Mouse (Mus musculus): ENCODE measurements around the gene Wwc2.

The Wwc2 gene

DNA sequence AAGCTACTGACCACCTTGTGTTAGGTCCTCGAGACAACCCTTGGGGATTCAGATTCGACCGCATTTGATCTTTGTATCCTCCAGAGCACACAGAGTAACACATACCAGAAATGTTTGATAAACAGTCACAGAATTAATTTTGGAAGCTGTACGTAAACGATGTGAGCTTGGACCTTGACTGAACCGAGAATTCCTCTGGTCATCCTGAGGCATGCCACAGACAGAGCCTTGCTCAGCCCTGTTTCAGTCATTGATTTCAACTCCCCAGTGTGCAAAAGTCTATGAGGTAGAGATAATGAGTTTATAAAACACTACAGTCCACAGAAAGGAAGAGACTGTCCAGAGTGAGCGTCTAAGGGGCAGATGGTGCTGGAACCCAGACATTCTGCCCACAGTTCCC, 51.5 kb downstream of the Wwc2 start:
- DNase-seq, result no peak

DNA sequence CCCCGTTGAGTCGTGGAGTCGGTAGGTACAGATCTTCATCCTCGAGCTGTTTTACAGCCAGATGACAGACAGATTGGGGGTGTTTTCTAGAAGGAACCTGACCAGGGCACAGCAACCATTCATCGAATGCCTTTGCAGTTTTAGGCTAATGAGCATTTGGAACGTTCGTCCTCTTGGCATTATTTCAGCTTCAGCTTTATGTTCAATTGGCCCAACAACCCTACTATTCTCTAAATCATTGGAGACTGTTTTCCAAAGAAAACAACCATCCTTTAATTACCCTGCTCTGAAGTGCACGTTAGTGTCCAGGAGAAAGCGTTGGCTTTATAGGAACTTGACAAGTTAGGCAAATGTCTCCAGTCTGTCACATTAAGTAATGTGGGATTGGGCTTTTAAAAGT, 54.3 kb downstream of the Wwc2 start:
- no peak for DNase-seq

DNA sequence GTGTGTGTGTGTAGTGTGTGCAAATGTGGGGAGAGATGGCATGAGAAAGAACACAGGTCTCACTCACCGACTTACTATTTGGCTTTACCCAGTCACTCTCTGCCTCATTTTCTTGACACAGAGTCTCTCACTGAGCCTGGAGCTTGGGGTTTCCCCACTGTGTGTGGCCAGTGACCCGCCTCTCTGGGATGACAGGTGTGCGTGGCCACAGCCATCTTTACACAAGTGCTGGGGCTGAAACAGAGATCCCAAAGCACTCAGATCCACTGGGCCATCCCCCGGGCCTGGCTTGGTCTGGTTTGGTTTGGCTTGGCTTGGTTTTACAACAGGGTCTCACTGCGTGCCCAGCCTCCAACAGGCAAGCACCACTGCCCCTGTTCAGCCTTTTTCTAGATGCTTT, 55.3 kb downstream of the Wwc2 start:
- DNase-seq, result no peak

DNA sequence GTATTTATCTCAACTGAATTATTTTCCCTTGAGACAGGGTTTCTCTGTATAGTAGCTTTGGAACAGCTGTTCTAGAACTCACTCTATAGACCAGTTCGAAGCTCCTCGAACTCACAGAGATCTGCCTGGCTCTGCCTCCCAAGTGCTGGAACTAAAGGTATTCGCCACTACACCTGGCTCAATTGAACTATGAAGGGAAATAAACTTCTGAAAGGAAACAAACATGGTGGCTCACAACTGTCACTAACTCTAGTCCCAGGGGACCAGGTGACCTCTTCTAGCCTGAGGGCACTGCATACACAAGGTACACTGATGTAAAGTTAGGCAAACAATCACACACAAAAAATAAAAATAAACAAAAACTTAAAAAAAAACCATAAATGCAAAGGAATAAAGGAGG, 57.6 kb downstream of the Wwc2 start:
- no peak for DNase-seq

DNA sequence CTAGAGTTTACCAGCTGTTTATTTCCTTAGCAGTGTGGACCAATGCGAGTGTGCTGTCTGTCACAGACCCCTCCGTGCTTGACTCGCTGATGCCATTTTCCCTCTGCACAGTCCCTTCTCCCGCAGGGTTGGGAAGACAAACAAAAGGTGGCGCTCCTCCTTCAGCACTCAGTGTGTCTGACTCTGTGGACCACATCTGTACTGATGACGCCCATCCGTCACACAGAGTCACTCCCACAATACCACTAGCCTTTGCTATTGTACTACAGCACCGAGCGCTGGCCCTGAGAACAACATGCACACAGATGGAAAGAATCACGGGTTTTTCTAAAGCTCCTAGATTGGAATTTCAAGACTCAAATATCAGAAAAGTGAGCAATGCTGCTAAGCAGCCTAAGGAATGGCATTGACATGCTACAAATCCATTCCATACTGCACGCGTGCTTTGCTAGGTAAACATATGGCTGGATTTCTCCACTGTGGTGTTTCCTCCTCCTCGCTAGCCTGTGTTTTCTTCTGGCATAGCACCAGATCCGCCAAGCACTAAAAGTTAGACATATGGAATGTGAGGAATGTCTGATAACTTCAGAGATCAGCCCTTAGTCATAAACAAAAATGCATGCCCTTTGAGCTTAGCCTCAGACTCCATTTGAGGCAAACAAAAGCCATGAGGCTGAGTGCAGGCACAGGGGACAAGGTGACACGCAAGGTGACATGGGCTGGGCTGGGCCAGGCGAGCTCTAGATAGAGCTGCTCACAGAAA, 58.5 kb downstream of the Wwc2 start:
- DNase-seq, result no peak

DNA sequence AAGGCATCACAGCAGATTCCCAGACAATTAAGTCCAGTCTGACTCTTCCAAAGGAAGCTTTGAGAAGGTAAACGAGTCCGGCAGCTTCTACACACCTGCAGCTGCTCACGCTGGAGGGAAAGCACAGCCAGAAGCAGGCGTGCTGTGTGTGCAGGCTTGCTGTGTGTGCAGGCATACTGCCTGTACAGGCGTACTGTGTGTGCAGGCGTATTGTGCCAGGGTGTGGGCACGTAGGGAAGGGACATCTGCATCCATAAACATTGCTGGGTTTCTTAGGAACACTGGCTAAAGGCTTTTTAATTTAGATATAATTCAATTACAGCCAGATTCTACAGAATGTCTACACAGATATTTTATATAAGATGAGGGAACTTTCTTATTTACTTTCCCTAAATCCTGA, 59.4 kb downstream of the Wwc2 start:
- no peak for DNase-seq

DNA sequence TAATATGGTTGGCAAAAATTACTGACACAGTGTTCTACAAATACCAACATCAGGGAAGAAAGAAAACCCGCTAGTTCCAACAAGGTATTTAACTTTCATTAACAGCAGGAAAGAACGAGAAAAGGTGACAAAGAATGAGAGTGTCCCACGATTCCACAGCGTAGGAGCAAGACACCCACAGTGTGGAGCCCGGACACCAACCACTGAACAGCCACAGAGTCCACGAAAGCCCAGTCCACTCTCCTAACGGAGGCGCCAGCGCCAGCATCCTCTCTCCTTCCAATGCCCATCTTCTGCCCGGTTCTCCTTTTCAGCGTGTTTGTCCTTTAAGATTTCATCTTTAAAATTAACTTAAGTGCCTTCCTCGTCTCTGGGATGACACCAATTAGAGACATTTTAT, 61.1 kb downstream of the Wwc2 start:
- DNase-seq, result no peak

DNA sequence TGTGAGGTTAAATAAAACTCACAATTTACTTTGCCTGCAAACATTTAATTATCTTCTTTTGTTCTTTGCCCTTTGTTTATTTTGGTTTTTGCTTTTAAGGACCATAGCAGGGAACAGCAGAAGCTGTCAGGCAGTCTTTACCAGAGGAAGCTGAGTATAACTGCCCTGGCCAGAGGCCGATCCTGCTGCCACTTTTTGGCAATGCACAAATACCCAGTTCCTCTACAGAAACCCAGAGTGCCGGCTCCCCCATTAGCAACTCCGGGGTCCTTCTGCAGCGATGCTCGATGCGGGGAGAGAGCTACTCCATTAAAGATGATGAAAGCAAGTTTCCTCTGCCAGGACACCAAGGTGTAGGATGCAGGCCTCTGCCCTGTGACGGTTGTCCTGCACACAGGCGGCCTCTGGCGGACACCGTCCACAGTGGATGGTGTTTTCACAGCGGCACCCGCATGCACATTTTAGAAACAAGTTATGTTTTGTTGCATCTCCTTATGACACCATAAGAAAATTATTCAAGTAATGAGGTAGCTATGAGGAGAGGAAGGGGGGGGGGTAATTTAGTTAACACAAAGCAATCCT, 62.0 kb downstream of the Wwc2 start:
- no peak for DNase-seq

DNA sequence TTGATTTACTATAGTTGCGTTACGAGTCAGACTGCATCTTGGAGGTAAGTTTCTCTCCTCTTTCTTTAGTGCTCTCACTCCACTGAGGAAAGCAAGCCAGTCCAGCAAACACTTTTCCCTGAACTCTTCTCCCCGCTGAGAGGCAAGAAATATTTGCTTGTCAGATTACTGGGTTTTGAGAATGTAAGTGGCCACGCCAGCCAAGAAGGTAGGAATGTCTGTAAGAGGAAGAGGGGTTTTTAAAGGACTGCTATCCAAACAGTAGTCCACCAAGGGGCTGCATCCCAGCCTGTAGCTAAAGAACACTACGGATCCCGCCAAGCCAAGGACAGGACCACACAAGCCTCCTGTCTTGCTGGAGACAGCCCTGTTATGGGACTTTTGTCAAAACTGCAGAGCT, 65.8 kb downstream of the Wwc2 start:
- no peak for DNase-seq

DNA sequence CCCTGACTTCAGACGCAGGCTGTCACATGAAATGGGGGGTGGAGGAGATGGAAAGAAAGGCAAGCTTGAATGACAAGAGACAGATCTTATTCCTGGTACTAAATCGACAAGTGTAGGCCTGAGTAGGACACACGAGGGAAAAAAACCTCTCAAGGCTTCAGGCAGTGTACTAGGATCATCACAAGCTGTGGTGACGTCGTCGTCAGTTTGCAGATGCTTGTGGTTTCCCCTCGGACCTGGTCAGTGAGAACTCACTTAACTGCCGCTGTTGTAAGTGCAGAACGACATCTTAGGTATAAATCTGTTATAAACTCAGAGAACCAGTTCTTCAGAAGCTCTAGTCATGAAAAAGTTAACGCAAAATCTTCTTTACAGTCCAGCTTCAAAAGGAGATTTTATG, 67.9 kb downstream of the Wwc2 start:
- no peak for DNase-seq

DNA sequence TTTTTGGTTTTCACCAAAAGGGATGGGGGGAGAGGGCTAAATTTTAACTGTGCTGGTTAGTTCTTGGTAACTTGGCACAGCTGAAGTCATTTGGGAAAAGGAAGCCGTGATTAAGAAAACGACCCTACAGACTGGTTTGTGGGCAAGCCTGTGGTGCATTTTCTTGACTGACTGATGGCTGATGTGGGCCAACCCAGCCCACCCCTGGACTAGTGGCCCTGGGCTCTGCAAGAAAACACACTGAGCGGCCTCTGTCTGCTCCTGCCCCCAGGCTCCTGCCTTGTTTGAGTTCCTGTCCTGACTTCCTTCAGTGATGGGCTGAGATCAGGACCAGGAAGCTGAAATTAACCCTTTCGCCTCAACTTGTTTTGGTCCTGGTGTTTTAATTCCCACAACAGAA, 68.7 kb downstream of the Wwc2 start:
- DNase-seq, result no peak

DNA sequence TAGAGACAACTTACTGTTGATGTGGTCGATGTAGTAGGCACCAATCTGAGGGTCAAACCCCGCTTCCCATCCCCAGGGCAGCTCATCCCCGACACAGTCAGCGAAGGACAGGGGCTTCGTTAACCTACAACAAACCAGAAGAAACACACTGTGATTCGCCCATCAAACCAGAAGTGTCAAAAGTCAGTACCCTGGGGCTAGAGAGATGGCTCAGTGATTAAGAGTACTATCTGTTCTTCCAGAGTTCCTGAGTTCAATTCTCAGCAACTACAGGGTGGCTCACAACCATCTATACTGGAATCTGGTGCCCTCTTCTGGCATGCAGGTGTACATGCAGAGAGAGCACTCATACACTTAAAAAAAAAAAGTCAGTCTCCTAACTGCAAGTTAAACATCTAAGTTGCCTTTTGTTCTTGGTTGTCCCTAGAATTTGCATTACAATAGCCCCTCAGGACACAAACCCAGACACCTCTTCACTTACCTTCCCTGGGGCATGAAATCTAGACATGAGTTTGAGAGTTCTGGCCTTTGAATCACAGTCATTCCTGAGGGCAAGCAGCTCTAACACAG, 70.1 kb downstream of the Wwc2 start:
- no peak for DNase-seq

DNA sequence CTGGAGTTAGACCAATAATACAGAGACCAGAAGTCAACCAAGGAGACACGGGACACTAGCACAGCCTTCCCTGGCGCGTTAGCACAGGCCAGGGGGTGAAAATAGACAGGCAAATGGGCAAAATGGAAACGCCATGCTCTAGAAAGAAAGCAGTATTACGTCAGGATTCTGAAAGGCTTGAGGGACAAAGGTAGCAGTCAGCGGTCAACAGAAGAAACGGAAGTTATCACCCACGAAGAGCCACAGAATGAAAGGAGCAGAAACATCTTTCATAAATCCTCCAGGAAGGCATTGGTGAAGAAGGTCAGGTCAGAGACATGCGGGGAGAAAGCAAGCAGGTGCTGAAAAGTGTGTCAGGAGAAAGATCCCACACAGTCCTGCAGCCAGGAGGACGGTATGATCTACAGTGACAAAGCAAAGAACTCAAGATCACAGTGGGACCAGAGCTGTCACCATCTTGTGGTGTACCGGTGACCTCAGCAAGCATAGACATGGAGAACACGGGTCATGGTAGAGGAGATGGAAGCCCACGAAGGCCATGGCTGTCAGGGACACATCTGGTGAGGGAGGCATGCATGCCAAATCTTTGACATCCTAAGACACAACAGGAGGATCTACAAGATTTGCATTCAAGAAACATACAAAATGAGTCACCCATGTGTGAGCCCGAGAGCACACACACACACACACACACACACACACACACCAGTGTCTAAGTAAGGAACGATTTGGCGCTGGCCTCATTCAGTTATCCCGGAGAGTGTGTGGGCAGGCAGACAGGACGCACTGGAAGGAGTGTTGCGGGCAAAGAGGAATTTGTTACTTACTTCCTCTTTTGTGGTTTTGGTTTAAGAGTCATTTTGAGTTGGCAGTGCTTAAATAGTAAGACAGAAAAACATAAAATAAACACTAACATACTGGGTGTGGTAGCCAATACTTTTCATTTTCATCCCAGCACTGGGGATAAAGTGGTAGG, 73.4 kb downstream of the Wwc2 start:
- no peak for DNase-seq

DNA sequence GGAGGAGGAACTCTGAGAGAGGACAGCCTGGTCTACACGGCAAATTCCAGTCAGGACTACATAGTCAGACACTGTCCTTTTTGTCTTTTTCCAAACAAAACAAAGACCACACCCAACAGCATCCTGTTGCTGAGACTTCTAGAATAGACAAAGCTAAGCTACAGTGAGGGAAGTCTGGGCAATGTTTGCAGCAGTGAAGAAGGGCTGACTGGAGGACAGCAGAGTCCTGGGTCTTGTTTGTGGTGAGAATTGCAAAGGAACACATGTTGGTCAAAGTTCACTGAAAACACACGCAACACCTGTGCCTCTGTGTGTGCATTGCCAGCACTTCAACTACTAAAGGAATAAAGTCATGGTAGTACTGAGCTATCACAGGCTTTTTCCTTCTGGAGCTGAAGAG, 75.2 kb downstream of the Wwc2 start:
- no peak for DNase-seq

DNA sequence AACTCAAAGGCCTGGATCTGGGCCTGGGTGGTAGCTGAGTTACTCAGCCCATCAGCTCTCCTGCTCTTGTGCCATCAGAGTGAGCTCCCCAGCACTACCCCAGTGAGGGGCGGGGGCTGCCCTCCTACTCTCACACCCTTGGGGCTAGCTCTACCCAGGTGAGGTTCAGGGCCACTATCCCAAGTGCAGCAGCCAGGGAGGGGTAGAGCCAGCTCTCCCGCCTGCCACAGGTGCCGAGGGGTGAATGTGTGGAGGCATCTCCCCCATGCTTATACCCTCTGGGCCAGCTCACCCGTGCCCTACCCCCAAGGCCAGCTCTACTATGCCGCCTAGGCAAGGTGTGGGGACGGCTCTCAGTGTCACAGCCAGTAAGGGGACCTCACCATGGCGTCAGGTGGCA, 75.8 kb downstream of the Wwc2 start:
- DNase-seq, result no peak

DNA sequence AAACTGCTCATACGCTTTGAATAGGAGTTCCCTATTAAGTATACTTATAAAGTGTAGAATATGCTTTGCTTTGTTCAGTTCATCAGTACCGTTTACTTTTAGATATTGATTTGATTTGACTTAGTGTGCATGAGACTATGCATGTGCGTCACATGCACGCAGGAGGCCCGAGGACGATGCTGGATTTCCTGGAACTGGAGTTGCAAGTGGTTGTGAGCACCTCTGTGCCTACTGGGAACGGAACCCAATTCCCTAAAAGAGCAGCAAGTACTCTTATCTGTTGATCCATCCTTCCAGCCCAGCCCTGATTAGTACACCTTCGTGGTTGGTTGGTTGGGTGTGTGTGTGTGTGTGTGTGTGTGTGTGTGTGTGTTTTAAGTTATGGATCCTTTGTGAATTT, 76.6 kb downstream of the Wwc2 start:
- DNase-seq, result no peak

DNA sequence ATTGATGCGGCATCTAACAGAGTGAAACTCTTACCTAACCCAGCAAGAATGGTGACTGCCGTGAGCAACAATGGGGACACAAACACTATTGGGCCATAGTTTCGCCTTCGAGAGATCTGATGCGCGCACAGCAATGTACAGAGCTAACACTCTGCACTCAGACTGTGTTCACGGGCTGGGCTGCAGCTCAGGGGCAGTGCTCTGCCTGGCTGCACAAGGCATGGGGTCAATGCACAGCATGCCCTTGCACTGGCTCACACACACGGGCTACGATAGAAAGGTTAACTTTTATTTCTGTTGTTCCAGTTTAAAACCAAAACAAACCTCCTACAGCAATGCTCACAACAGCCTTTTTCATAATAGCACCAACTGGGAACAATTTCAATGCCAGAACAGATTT, 77.1 kb downstream of the Wwc2 start:
- DNase-seq, result no peak

DNA sequence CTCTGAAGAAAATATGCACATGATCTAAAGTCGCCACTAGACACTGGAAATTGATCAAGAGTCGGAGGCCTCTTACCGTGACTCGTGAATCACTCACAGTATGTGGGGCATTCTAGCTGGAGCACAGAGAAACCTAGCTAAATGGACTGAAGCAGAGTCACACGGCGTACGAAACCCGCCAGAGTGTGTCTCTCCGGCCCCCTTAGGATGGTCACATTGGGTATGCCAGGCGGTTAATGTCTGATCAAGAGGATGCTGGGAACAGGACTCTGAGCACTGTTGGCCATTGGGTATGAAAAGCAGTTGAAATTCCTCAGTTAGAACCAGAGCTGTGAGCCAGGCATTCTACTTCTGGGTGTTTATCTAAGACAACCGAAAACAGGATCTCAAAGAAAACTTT, 81.0 kb downstream of the Wwc2 start:
- no peak for DNase-seq

DNA sequence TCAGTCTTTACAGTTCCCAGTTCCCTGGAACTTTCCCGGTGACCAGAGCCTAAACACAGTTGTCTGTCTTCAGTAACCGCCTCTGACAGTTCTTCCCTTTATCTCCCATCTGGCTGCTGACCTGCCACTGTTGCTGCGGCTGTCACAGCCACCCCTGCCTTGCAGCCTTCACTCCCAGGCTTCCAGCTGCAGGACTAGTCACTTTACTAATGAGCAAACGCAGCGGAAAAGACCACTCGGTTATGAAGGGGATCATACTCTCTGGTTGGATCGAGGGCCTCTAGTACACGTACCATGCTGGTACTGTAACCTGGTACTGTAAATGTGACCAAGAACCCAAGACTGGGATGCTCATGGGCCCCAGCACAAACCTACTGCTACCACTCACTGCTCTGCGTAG, 83.7 kb downstream of the Wwc2 start:
- no peak for DNase-seq

DNA sequence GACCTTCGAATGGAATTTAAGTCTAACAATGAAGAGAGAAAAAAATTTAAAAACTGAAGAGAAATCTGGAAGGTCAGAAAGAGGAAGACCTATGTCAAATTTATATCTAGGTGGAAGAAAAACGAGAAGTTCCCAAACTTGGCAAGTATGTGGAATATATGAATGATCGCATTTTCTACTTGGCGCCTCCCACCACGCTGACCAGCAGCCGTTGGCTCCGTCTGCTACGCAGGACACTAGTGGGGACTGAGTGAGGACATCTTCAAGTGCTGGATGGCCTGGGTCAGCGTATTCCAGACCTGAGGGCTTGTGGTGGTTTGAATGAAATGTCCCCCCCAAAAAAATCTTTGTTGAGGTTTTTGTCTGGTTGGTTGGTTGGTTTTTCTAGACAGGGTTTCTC, 84.6 kb downstream of the Wwc2 start:
- DNase-seq, result no peak

DNA sequence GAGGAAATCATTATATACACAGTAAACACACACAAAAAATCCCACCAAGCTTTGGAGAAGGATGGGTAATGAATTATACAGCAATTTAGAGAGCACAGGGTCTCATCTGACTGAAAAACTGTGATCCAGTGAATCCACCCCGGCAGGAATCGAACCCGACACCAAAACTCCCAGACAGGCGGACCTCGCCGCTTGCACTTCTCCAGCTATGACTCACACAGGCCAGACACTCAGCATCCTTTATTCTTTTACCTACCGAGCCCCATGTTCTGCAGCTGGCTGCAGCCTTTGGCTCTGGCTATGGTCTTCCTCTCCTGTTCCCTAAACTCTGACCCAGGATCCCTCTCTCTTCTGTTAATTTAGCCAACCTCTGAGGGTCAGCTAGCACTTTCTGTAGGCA, 85.5 kb downstream of the Wwc2 start:
- no peak for DNase-seq

DNA sequence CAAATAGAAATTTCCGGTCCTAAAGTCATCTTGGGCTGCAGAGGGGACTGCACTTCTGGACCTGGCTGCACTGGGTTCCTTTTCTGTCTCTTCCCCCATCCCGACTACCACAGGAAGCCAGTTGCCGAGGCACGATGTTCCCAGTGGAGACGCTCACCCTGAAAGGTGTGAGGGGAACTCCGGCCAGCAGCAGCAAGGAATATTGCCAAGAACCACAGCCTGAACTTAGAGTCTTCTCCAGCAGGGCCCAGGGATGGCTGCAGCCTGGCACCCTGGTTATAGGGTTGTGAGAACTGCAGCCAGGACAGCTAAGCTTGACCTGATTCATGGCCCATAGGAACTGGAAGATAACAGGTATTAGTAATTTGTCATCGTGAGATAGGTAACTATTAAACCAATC, 86.7 kb downstream of the Wwc2 start:
- DNase-seq, result no peak

DNA sequence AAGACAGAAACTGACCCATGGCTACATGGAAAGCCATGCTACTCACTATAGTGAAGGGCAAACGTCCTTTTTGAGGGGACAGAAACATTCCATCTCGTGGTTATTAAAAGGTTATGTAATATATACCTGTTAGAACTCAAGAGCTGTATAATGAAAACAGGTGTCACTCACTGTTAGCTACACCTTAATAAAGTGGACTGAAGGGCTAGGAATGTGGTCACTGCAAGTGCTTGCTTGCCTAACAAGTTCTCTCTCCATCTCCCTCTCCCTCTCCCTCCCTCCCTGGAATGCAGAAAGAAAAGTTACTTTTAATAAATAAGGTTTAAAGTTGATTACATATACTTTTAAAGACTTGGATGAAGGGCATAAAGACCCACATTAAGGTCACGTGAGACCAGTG, 88.0 kb downstream of the Wwc2 start:
- no peak for DNase-seq

DNA sequence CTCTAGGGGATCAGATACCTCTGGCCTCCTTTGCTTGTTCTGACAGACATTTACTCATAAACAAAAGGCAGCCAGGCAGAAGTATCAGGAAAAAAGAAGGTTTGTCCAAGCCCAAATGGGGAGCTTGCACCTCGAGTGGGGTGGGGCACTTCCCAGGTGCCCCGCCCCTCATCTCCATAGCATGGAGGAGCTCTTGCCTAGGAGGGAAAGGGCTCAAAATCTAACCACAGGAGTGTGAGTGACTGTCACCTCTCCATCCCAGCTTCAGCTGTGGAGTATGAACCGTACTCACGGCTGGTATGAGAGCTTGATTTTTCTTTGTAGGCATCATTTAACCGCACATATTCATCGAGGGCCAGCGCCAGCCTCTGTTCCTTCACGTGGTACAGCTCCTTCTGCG, 90.4 kb downstream of the Wwc2 start:
- no peak for DNase-seq
